Mouse (Mus musculus) monocyte, adult 59 days (primary cell): ENCODE data around the gene Nmnat2. TPM values are rescaled to one million over a fixed set of nuclear protein-coding genes. Genes with fewer than 3 reads are reported as not detected.

Experiments
- total RNA-seq, 2 experiments: library from RNA; stranded (reverse); gene quantifications; one replicate each; pipeline ENCODE4 v1.2.4; 2023

Nmnat2 gene
- total RNA-seq, result not detected

DNA sequence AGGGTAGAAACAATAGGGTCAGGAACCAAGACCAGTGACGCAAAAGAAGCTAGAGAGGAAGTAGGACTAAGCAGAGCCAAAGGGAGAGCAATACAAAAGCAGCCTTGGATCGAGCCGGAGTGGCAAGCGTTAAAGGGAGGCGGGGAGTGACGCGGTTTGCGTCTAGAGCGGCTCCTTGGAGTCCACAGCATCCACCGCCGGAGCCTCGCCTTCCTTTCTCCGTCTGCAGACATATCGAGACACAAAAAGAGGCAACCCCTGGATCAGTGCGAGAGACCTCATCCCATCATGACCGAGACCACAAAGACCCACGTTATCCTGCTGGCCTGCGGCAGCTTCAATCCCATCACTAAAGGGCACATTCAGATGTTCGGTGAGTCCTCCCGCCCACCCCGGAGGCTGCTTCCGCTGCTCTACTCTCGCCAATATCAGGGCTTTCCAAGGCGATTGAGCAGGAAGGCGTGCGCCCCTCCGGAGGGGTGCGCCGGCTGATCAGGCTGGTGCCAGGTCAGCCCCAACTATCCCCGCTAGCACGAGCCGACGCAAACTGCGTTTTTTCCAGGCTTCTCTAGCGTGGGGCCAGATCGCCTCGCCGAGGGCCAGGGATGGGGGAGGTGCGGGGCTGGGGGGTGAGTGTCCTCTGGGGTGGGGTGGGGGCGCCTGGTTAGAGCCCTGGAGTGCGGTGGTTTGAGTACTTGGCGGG is at the start of gene Nmnat2:
Gene Nmnat2, plus strand, starts transcription at position 173 of the 703 bp plus-strand sequence.

Other genes starting within 250 kb of the Nmnat2 start
- not detected for gene Apobec4, start 204.4 kb upstream of the Nmnat2 start, total RNA-seq
- gene Rgl1, start 188.6 kb upstream of the Nmnat2 start, total RNA-seq, result 100 to 1,000 TPM; 101 to 133 TPM
- 100 to 1,000 TPM; 371 to 389 TPM for gene Arpc5, start 188.5 kb upstream of the Nmnat2 start, total RNA-seq
- gene Ncf2, start 154.8 kb upstream of the Nmnat2 start, total RNA-seq, result 100 to 1,000 TPM; 821 TPM
- 10 to 100 TPM; 63.0 to 65.4 TPM for gene Smg7, start 52.3 kb upstream of the Nmnat2 start, total RNA-seq
- not detected for gene Lamc2, start 231.5 kb downstream of the Nmnat2 start, total RNA-seq